Mouse (Mus musculus): ENCODE results near the gene Mdga1. TPM values are rescaled to one million over a fixed set of nuclear protein-coding genes. Genes with fewer than 3 reads are reported as not detected.

The Mdga1 gene
- total RNA-seq, 1 experiment from 2014 or later, result 29.9 TPM

- no peak for ATAC-seq (replicated peaks; ENCODE audit: low read depth, poor library complexity, severe bottlenecking)
Measured at GRCm38 (mm10) chr17:29854835-29855234, 115.1 kb downstream of the Mdga1 start.

DNA sequence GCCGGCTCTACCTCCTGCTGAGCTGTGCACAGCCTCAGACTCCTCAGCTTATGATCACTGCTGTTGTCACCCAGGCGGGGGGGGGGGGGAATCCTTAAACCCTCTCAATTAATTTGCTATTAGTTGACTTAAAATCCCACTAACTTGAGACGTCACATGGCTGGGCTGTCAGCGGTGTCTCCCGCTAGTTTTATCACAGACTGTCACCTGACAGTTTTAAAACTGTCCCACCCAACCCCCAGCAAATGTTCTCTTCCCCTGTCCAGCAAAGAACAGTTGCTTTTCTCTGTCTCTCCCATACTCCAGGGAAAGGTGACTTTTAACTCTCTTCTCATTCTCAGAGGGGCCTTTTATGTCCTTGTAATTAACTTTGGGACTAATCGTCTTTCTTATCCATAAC lies 115.5 kb downstream of the Mdga1 start:
- ATAC-seq (replicated peaks; ENCODE audit: low read depth, poor library complexity, severe bottlenecking), result no peak

DNA sequence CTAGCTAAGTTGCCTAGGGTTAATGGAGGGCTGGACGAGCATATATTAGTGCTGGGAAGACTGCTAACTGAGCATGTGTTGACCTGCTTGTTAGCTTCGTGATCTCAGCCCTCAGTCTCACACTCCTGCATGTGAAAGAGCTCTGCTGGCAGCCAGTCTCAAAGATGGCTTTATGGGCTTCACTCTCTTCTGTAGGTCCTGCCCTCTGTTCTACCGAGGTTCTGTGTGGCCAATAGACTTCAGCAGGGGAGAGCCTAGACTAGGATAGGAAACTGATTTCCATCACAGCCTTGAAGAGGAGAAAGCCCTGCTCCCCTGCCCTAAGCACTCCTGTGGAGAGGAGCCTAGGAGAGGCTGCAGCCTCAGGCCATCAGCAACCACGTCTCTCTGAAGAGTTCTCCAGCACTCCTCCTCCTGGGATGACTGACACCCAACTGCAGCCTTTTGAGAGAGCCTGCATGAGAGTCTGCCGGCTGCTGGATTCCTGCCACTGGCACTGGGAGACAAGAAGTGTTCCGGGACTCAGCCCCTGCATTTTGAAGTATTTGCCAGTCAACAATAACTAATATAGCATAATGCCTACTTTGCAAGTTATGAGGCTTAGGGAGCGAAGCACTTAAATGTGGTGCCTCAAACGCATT lies 116.9 kb downstream of the Mdga1 start:
- no peak for ATAC-seq (replicated peaks; ENCODE audit: low read depth, poor library complexity, severe bottlenecking)

GRCm38 (mm10) chr17:29849436-29849797 lies 120.5 kb downstream of the Mdga1 start:
- no peak for ATAC-seq (replicated peaks; ENCODE audit: low read depth, poor library complexity, severe bottlenecking)

- ATAC-seq (replicated peaks; ENCODE audit: low read depth, poor library complexity, severe bottlenecking), result peak; percentile 69
Measured at GRCm38 (mm10) chr17:29848793-29849435, 121.0 kb downstream of the Mdga1 start.

GRCm38 (mm10) chr17:29847291-29847690 lies 122.6 kb downstream of the Mdga1 start:
- ATAC-seq (replicated peaks; ENCODE audit: low read depth, poor library complexity, severe bottlenecking), result no peak

GRCm38 (mm10) chr17:29846284-29846683 lies 123.6 kb downstream of the Mdga1 start:
- ATAC-seq (replicated peaks; ENCODE audit: low read depth, poor library complexity, severe bottlenecking), result no peak

DNA sequence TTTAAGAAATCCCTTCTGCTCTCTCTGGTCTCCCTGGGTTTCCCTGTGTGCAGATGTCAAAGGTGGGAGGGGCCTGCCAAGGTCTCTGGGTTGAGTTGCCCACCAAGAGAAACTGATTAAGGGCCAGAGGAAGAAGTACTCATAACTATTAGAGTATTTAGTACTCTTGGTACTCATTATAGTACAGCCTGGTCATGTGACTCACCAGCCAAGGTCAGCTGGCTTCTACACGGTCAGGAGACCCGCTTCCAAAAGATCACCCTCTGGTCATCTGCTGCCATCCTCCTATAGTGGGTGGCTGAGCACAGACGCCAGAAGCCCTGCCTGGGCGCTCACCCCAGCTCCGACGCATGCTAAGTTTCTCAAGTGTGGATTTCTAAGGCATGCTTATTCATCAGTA lies 124.9 kb downstream of the Mdga1 start:
- no peak for ATAC-seq (replicated peaks; ENCODE audit: low read depth, poor library complexity, severe bottlenecking)

DNA sequence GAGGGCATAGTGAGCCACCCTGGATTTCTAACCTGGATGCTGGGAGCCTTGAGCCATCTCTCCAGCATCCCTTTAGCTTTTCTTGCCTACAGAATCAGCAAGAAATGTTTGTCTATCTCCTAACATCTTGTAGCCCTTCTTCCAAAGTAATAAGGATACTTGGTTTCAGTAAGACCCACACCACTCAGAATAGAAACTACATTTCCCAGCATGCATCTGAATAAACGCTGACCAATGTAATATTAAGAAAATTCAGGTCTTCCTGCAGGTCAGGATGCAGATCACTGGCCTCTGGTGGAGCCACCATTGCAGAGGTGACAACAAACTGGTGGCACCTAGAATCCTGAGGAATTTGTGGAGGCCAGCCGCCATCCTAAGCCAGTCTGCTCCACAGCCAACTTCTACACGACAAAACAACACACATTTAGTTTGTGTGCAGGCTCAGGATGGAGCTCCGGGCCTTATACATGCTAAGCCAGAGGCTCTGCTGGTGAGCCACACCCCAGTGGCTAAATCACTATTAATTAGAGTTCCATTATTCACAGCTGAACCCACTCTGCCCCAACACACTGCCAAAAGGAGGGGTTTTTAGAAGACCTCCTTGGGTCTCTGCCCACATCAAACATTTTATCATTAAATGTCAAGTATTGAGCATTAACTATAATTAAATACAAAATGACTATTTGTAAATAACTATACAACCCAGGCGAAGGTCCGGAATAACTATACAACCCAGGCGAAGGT lies 126.3 kb downstream of the Mdga1 start:
- no peak for ATAC-seq (replicated peaks; ENCODE audit: low read depth, poor library complexity, severe bottlenecking)

GRCm38 (mm10) chr17:29841781-29842690 lies 127.9 kb downstream of the Mdga1 start:
- ATAC-seq (replicated peaks; ENCODE audit: low read depth, poor library complexity, severe bottlenecking), result peak; percentile 89

GRCm38 (mm10) chr17:29838029-29838428 lies 131.9 kb downstream of the Mdga1 start:
- no peak for ATAC-seq (replicated peaks; ENCODE audit: low read depth, poor library complexity, severe bottlenecking)

DNA sequence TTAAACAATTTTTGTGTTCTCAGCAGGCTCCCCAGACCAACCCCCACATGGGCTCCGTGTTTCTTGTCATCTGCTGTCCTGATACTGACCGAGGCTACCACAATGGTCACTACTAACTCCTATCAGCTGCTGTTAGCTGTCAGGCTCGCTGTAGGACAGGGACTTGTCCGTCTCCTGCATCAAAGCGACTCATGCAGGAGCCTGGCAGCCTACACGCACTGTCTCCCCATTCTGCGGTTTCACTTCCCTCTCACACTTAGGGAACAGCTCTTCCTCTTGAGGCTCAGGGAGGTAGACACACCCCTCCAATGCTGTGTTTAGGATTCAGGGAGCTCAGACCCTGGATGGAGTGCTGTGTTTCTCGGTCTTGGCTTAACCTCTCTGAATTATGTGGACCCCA lies 132.4 kb downstream of the Mdga1 start:
- peak; percentile 72 for ATAC-seq (replicated peaks; ENCODE audit: low read depth, poor library complexity, severe bottlenecking)

GRCm38 (mm10) chr17:29834768-29835167 lies 135.1 kb downstream of the Mdga1 start:
- no peak for ATAC-seq (replicated peaks; ENCODE audit: low read depth, poor library complexity, severe bottlenecking)

DNA sequence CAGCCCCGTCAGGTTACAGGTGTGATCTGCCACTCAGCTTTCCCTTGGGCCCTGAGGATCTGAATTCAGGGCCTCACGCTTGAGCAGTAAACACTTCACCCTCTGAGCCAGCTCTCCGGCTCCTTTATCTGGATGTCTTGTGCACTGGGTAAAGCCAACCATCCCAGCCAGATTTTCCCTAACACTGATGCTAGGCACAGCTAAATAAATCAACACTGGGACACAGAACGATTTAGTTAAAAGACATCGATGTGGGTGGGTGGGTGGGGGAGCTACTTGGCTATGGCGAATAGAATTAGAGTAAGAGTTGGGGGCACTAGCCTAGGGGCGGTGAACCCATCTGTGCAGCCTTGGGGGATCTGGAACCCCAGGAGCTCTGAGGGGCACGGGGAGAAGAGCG lies 135.6 kb downstream of the Mdga1 start:
- no peak for ATAC-seq (replicated peaks; ENCODE audit: low read depth, poor library complexity, severe bottlenecking)

- no peak for ATAC-seq (replicated peaks; ENCODE audit: low read depth, poor library complexity, severe bottlenecking)
Measured at GRCm38 (mm10) chr17:29831696-29832095, 138.2 kb downstream of the Mdga1 start.

- ATAC-seq (replicated peaks; ENCODE audit: low read depth, poor library complexity, severe bottlenecking), result no peak
Measured at GRCm38 (mm10) chr17:29829136-29829535, 140.8 kb downstream of the Mdga1 start.

DNA sequence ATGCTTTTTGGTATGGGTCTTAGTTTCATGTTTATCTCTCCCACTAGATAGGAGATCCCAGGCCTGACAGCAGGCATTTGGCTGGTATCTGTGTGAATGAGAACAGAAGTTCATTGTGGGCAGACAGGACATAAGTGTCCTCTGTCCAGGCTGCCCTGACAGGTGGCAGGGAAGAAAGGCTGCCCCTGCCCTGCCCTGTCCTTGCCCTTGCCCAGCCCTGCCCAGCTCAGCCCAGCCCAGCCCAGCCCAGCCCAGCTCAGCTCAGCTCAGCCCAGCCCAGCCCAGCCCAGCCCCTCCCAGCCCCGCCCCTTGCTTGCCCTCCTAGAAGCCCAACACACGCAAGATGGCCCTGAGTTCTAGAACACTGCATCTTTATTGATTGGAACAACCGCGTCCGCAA lies 142.3 kb downstream of the Mdga1 start:
- no peak for ATAC-seq (replicated peaks; ENCODE audit: low read depth, poor library complexity, severe bottlenecking)

GRCm38 (mm10) chr17:29824512-29825120 lies 145.3 kb downstream of the Mdga1 start:
- no peak for ATAC-seq (replicated peaks; ENCODE audit: low read depth, poor library complexity, severe bottlenecking)

DNA sequence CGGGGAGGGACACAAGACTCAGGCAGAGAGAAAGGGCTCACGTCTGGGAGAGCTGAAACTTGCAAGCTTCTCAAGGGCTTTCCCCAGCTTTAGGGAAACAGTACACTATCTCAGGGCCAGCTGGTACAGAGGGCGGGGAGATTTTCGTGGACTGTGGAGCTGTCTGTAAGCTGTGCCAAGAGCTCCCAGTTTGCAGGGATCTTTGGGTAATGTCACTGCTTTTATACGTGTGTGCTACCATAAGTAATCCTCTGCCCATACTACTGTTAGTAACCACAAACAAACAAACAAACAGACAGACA lies 145.7 kb downstream of the Mdga1 start:
- no peak for ATAC-seq (replicated peaks; ENCODE audit: low read depth, poor library complexity, severe bottlenecking)
